12 mouse cellular contexts compared by ENCODE assay signal in the genomic region with DNA sequence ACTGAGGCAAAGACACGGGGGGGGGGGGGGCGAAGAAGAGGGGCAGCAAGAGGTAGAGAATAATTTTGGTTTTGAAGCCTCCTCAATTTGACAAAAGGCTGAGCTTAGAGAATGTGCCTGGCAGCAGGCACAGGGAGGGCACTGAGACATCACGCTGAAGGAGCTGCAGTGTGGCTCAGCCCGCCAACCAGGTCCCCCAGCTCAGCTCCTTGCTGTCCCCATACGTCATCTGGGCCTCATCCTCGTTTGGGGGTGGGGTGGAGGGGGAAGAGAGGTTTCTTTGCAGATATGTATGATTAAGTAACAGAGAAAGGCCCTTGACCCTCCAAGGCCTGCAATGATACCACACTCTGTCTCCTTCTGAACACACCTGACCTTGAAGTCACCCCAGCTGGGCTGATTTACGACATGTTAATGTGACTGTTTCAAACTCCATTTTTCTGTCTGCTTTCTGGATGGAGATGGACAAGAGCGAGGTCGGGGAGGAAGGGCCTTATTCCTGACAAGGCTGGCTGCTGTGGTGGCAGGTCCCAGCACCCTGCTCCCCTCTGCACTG. TPM values are rescaled to one million over a fixed set of nuclear protein-coding genes. Genes with fewer than 3 reads are reported as not detected.
DNase-seq lines count a peak whose midpoint lies in the region; ATAC-seq and TF ChIP-seq lines count a peak whose summit lies in the region.
"Had no signal": no experiment of that assay in that cellular context is flagged by ENCODE, and none has a peak within 500 bp of the region (broad histone marks: within the 10 kb centered on the region; RNA-seq: fewer than 3 reads in every experiment).

No protein-coding gene starts in this region.

- peak overlapping the region; percentile 77 for H3K27ac ChIP-seq in gastrocnemius, adult 2 months
- H3K27ac ChIP-seq in lung, embryonic 14.5 days (ENCODE audit: low read depth) = 0 out of 2 replicates have a peak overlapping the region, but pooled peaks have one; percentile 21
- peak overlapping the region; percentile 62; the same call in 1 of the 2 replicates for H3K27ac ChIP-seq in hindbrain, embryonic 13.5 days
- H3K27ac ChIP-seq in neural tube, embryonic 13.5 days (replicated peaks) = peak overlapping the region; percentile 59; the same call in 1 of the 2 replicates

- intact Hi-C loops in gastrocnemius, adult 2 months (cut with DNase I) = no loop called here
- intact Hi-C loops in gastrocnemius, postnatal 36 days (cut with DNase I) = no loop called here

- no peak overlapping the region for H3K4me3 ChIP-seq in gastrocnemius, adult 2 months
- H3K4me3 ChIP-seq in lung, embryonic 14.5 days (ENCODE audit: low read depth, low read length) = no peak overlapping the region
- H3K4me3 ChIP-seq in hindbrain, embryonic 13.5 days = no peak overlapping the region
- no peak overlapping the region for H3K4me3 ChIP-seq in neural tube, embryonic 13.5 days

- H3K4me1 ChIP-seq in lung, embryonic 14.5 days (ENCODE audit: insufficient read depth) = peaks cover 10% of the 10 kb centered on the region
- peaks cover 35% of the 10 kb centered on the region for H3K4me1 ChIP-seq in hindbrain, embryonic 13.5 days (replicated peaks)
- H3K4me1 ChIP-seq in neural tube, embryonic 13.5 days (replicated peaks) = peaks cover 30% of the 10 kb centered on the region

- no peak for TF ChIP-seq CTCF in gastrocnemius, adult 2 months (IDR thresholded peaks at IDR 0.05)
- TF ChIP-seq CTCF in lung, embryonic 14.5 days (IDR thresholded peaks at IDR 0.05; ENCODE audit: low read depth) = no peak

- H3K9ac ChIP-seq in lung, embryonic 14.5 days = no peak overlapping the region
- H3K9ac ChIP-seq in hindbrain, embryonic 13.5 days = no peak overlapping the region
- H3K9ac ChIP-seq in neural tube, embryonic 13.5 days = no peak overlapping the region

- DNase-seq in gastrocnemius, adult 2 months = no peak
- DNase-seq in gastrocnemius, postnatal 36 days = no peak
- no peak for DNase-seq in lung, embryonic 14.5 days
- DNase-seq in lung, postnatal 10 days = no peak
- no peak for DNase-seq in lung, adult 18-20 months
- no peak for DNase-seq in yolk sac, embryonic 10.5 days (ENCODE audit: low spot score)
- DNase-seq: cerebellum, adult 11-12 months; lung, postnatal 14 days had no signal

- ATAC-seq in lung, embryonic 14.5 days (ENCODE audit: insufficient read depth) = no peak
- no peak for ATAC-seq in hindbrain, embryonic 13.5 days (ENCODE audit: low FRiP score)
- ATAC-seq in neural tube, embryonic 13.5 days (ENCODE audit: low read depth) = 0 out of 2 replicates have a peak, but pooled peaks have one; percentile 54
- ATAC-seq: CD4-positive, CD25-positive, alpha-beta regulatory T cell, adult 4 months; inflammation-experienced regulatory T-cells, adult 6 months had no signal

- 41% methylated on average over 9 of the region's 9 CpGs for WGBS in lung, embryonic 14.5 days
- WGBS in hindbrain, embryonic 13.5 days = 55% methylated on average over 9 of the region's 9 CpGs
- WGBS in neural tube, embryonic 13.5 days = 40% methylated on average over 9 of the region's 9 CpGs

- no peaks in the 10 kb centered on the region for H3K27me3 ChIP-seq in lung, embryonic 14.5 days (ENCODE audit: insufficient read depth, low read length)
- H3K27me3 ChIP-seq in hindbrain, embryonic 13.5 days = no peaks in the 10 kb centered on the region
- no peaks in the 10 kb centered on the region for H3K27me3 ChIP-seq in neural tube, embryonic 13.5 days

- H3K36me3 ChIP-seq in lung, embryonic 14.5 days (ENCODE audit: insufficient read depth) = no peaks in the 10 kb centered on the region
- H3K36me3 ChIP-seq in hindbrain, embryonic 13.5 days = no peaks in the 10 kb centered on the region
- H3K36me3 ChIP-seq in neural tube, embryonic 13.5 days = no peaks in the 10 kb centered on the region

- no peaks in the 10 kb centered on the region for H3K9me3 ChIP-seq in lung, embryonic 14.5 days (ENCODE audit: low read depth, low read length)
- no peaks in the 10 kb centered on the region for H3K9me3 ChIP-seq in hindbrain, embryonic 13.5 days
- H3K9me3 ChIP-seq in neural tube, embryonic 13.5 days = no peaks in the 10 kb centered on the region

- no peak overlapping the region for H3K4me2 ChIP-seq in lung, embryonic 14.5 days
- H3K4me2 ChIP-seq in hindbrain, embryonic 13.5 days = no peak overlapping the region
- H3K4me2 ChIP-seq in neural tube, embryonic 13.5 days = no peak overlapping the region

RNA-seq across cellular contexts. Expression of gene Serp2, which starts 28.9 kb away (rescaled TPM):
- total RNA-seq in gastrocnemius, adult 2 months (2021) = under 1 TPM in 1 of 2 experiments, not detected in 1; 0.64 TPM
- under 1 TPM; 0.36 to 0.37 TPM for total RNA-seq in gastrocnemius, postnatal 36 days (2021)
- polyA plus RNA-seq in lung, embryonic 14.5 days (2014; fragmentation: Nextera tagmentation; extraction: Ambion mirVana) = 5.8 and 7.7 TPM in 2 replicates
- polyA plus RNA-seq in hindbrain, embryonic 13.5 days (2015; fragmentation: Nextera tagmentation; extraction: Ambion mirVana) = 128 and 133 TPM in 2 replicates
- 129 and 142 TPM in 2 replicates for polyA plus RNA-seq in neural tube, embryonic 13.5 days (2015; fragmentation: Nextera tagmentation; extraction: Ambion mirVana)

Comparison
In these comparisons a context has a peak if more than half of its experiments do, and no peak if none do; other contexts are left out.
1. H3K27ac ChIP-seq: peak in every context shown above with its lines; median percentile 77 in gastrocnemius, adult 2 months; 62 in hindbrain, embryonic 13.5 days; 59 in neural tube, embryonic 13.5 days; 21 in lung, embryonic 14.5 days.
2. RNA of gene Serp2, which starts 28.9 kb away (polyA plus RNA-seq): 129 to 142 TPM in neural tube, embryonic 13.5 days and 128 to 133 TPM in hindbrain, embryonic 13.5 days; 5.8 to 7.7 TPM in lung, embryonic 14.5 days; every median in the first group is over 10 times any median in the second.